Mouse (Mus musculus): ENCODE data around the gene Gm10974. TPM values are rescaled to one million over a fixed set of nuclear protein-coding genes. Genes with fewer than 3 reads are reported as not detected.

Gene Gm10974
- polyA plus RNA-seq, 1 experiment from 2014 or later = not detected

GRCm38 (mm10) chr7:66427053-66427436, 61.3 kb downstream of the Gm10974 start:
- peak; percentile 20; the same call in 1 of the 2 replicates for ATAC-seq (ENCODE audit: low FRiP score, low TSS enrichment)
- Histone ChIP-seq H3K9me3 (ENCODE audit: control insufficient read depth, low read length) (no peaks in the 10 kb centered on the region), H3K27ac (replicated peaks; ENCODE audit: low read depth, low read length) (no peak overlapping the region), H3K27me3 (ENCODE audit: control insufficient read depth, insufficient read depth, low read length) (peaks cover 48% of the 10 kb centered on the region), H3K36me3 (ENCODE audit: control insufficient read depth, insufficient read depth, low read length) (no peaks in the 10 kb centered on the region), H3K4me3 (replicated peaks; ENCODE audit: low read depth, low read length) (peak overlapping the region; percentile 39), H3K4me2 (ENCODE audit: low read length) (peak overlapping the region; percentile 89), H3K9ac (replicated peaks; ENCODE audit: low read length) (no peak overlapping the region; the same call in 1 of the 2 replicates), H3K4me1 (ENCODE audit: control insufficient read depth, insufficient read depth, low read length) (peaks cover 10% of the 10 kb centered on the region; the same call in 1 of the 2 replicates)
- no peak for DNase-seq
- under 1% methylated on average over 23 of the region's 23 CpGs for WGBS

DNA sequence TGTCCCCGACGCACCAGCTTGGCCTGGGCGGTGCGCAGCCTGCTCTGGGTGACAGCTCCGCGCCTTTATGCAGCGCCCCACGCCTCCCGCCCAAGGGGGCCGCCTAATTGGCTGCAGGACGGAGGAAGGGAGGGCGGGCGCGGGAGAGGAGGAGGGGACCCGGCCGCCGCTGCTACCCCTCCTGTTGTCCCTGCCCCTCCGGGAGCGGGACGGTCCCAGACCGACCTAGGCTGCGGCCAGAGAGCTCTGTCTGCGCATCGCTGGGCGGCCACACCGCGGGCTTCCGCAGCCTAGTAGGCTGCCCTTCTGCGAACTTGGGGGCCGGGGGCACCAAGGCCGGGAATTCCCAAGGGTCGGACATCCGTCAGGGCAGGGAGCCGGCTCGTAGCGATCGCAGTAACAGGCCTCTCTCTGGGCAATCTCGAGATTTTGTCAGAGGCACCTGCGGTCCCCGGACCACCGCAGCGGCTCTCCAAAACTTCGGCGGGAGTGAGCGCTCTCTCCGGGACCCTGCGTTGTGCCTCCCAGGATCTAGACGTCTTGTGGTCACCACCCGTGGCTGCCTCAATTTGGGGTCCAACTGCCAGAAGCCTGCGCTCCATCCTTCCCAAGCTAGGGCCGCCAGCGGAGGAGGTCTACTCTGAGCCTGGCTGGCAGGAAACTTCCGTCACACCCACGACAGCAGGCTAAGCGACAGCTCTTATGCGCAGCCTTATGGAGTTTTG, 61.9 kb downstream of the Gm10974 start, which contains the start of gene Aldh1a3:
TSS of gene Aldh1a3 (minus strand) at position 81 of the 725 bp plus-strand sequence.
- H3K9ac ChIP-seq (replicated peaks; ENCODE audit: low read length) = no peak within 1 kb of the TSS; the same call in 1 of the 2 replicates
- peak within 1 kb of the TSS; percentile 89 for H3K4me2 ChIP-seq (ENCODE audit: low read length)
- H3K27me3 ChIP-seq (ENCODE audit: control insufficient read depth, insufficient read depth, low read length) = peaks cover 48% of the 10 kb centered on the region
- DNase-seq (peak; percentile 58), ATAC-seq (ENCODE audit: low FRiP score, low TSS enrichment) (peak; percentile 67)
- no peak within 1 kb of the TSS for H3K27ac ChIP-seq (replicated peaks; ENCODE audit: low read depth, low read length)
- WGBS = under 1% methylated on average over 55 of the region's 56 CpGs
- H3K4me3 ChIP-seq (replicated peaks; ENCODE audit: low read depth, low read length) = peak within 1 kb of the TSS; percentile 39
- H3K9me3 ChIP-seq (ENCODE audit: control insufficient read depth, low read length) = no peaks in the 10 kb centered on the region
- peaks cover 10% of the 10 kb centered on the region; the same call in 1 of the 2 replicates for H3K4me1 ChIP-seq (ENCODE audit: control insufficient read depth, insufficient read depth, low read length)
- no peaks in the 10 kb centered on the region for H3K36me3 ChIP-seq (ENCODE audit: control insufficient read depth, insufficient read depth, low read length)

DNA sequence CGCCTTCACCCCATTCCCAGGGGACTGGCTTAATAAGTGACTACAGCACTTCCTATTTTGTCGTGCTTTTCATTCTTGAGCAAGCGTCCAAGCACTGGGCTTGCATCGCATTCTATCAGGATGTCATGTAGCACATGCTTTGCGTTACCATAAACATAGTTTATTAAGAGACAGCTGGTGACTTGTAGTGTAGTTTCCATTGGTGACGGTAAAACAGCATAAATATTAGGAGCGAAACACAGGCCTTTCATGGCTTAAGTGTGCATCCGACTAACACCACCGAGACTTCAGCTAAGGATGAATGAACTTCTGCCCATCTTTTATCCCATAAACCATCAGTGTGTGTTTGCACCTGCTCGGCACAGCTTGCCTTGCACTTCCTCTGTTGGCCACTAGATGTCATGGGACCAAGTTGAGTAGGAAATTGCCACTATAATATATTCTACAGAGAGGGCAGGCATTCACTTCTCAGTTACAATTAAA, 68.8 kb downstream of the Gm10974 start:
- H3K4me1 ChIP-seq (ENCODE audit: control insufficient read depth, insufficient read depth, low read length) = no peaks in the 10 kb centered on the region
- H3K9me3 ChIP-seq (ENCODE audit: control insufficient read depth, low read length) = no peaks in the 10 kb centered on the region
- no peaks in the 10 kb centered on the region for H3K36me3 ChIP-seq (ENCODE audit: control insufficient read depth, insufficient read depth, low read length)
- no peak overlapping the region for H3K27ac ChIP-seq (replicated peaks; ENCODE audit: low read depth, low read length)
- no peak for ATAC-seq (ENCODE audit: low FRiP score, low TSS enrichment)
- H3K4me3 ChIP-seq (replicated peaks; ENCODE audit: low read depth, low read length) = no peak overlapping the region
- peak; percentile 86 for DNase-seq
- WGBS = 45% methylated on average over 10 of the region's 10 CpGs
- no peak overlapping the region for H3K4me2 ChIP-seq (ENCODE audit: low read length)
- H3K9ac ChIP-seq (replicated peaks; ENCODE audit: low read length) = no peak overlapping the region
- no peaks in the 10 kb centered on the region for H3K27me3 ChIP-seq (ENCODE audit: control insufficient read depth, insufficient read depth, low read length)

Small RNAs within 50 kb of the gene (microRNA-seq; reads per million reads assigned to microRNA genes)
- not detected for gene Mir7057

Other genes with a start within 250 kb of the Gm10974 start
- 1.3 and 3.6 TPM in 2 replicates for gene Lrrk1, start 22.4 kb downstream of the Gm10974 start, polyA plus RNA-seq (2014; fragmentation: Nextera tagmentation; extraction: Ambion mirVana)
- gene Aldh1a3, start 61.6 kb downstream of the Gm10974 start, polyA plus RNA-seq (2014; fragmentation: Nextera tagmentation; extraction: Ambion mirVana) = 0.63 and 0.87 TPM in 2 replicates

Measured in midbrain, embryonic 14.5 days (tissue).